25 mouse cellular contexts compared by ENCODE assay signal in the genomic region with DNA sequence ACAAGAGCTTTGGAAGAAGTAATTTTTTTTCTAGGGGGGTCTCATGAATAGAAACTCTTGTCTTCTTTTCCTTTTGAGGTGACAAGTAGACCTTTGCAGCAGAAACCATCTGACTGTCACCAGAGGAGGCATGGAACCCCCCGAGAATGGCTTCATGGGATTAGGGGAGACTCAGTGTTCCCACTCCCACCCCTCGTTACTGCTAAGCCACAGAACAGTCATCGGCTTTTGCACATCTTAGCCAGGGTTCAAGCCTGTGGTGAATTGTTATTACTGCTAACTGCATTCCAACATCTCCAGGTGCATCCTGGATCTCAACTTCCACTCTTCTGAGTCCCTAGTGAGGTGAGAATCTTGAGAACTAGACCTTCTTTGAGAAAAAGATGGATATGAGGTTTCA.
"Had no signal": no experiment of that assay in that cellular context is flagged by ENCODE, and none has a peak within 500 bp of the region (broad histone marks: within the 10 kb centered on the region; RNA-seq: fewer than 3 reads in every experiment).

No protein-coding gene starts in this region.

- H3K4me3 ChIP-seq: embryonic facial prominence, embryonic 10.5 days; embryonic facial prominence, embryonic 12.5 days; embryonic facial prominence, embryonic 13.5 days; embryonic facial prominence, embryonic 15.5 days; erythroblast, embryonic 14.5 days; forebrain, embryonic 10.5 days; forebrain, embryonic 12.5 days; forebrain, embryonic 13.5 days; forebrain, embryonic 15.5 days; gastrocnemius, adult 2 months had no signal

- H3K36me3 ChIP-seq: embryonic facial prominence, embryonic 10.5 days; embryonic facial prominence, embryonic 12.5 days; embryonic facial prominence, embryonic 13.5 days; embryonic facial prominence, embryonic 15.5 days; forebrain, embryonic 10.5 days; forebrain, embryonic 12.5 days; forebrain, embryonic 15.5 days had no signal

- H3K27me3 ChIP-seq: embryonic facial prominence, embryonic 12.5 days; embryonic facial prominence, embryonic 13.5 days; embryonic facial prominence, embryonic 15.5 days; forebrain, embryonic 12.5 days; forebrain, embryonic 13.5 days; forebrain, embryonic 15.5 days had no signal

- DNase-seq: cerebellum, adult 2 months; cerebellum, adult 8-10 months; cerebellum, adult 9-10 months; cerebellum, adult 9-11 months; cerebellum, postnatal 10 days; cerebellum, postnatal 14 days; cerebellum, postnatal 25 days; cerebellum, postnatal 36 days; embryo, embryonic 11 days; forebrain, postnatal 0 days; gastrocnemius, adult 2 months; gastrocnemius, postnatal 10 days; gastrocnemius, postnatal 14 days; gastrocnemius, postnatal 25 days; gastrocnemius, postnatal 36 days; heart, adult 18-20 months had no signal

- H3K9ac ChIP-seq: embryonic facial prominence, embryonic 12.5 days; embryonic facial prominence, embryonic 13.5 days; embryonic facial prominence, embryonic 15.5 days; forebrain, embryonic 12.5 days; forebrain, embryonic 13.5 days; forebrain, embryonic 15.5 days; forebrain, postnatal 0 days had no signal

- H3K9me3 ChIP-seq: embryonic facial prominence, embryonic 10.5 days; embryonic facial prominence, embryonic 12.5 days; embryonic facial prominence, embryonic 13.5 days; embryonic facial prominence, embryonic 15.5 days; forebrain, embryonic 10.5 days; forebrain, embryonic 12.5 days; forebrain, embryonic 13.5 days; forebrain, embryonic 15.5 days had no signal

- H3K27ac ChIP-seq: embryonic facial prominence, embryonic 10.5 days; embryonic facial prominence, embryonic 12.5 days; embryonic facial prominence, embryonic 13.5 days; embryonic facial prominence, embryonic 15.5 days; forebrain, embryonic 10.5 days; forebrain, embryonic 12.5 days; forebrain, embryonic 13.5 days; forebrain, embryonic 15.5 days; gastrocnemius, adult 2 months had no signal
